In genomic region chr12:59219325-59220225, GRCm38 (mm10) we compare ENCODE assay signal across 8 mouse cellular contexts. TPM values are rescaled to one million over a fixed set of nuclear protein-coding genes. Genes with fewer than 3 reads are reported as not detected.
DNase-seq lines count a peak whose midpoint lies in the region; ATAC-seq lines count a peak whose summit lies in the region.

Gene Fbxo33 (minus strand): TSS chr12:59219725.

- H3K4me1 ChIP-seq in hindbrain, embryonic 11.5 days (replicated peaks; ENCODE audit: control insufficient read depth, insufficient read depth, low read length): no peaks in the 10 kb centered on the region

- H3K9me3 ChIP-seq in hindbrain, embryonic 11.5 days (ENCODE audit: control insufficient read depth, low read length): no peaks in the 10 kb centered on the region

- peak within 1 kb of the TSS; percentile 77 for H3K4me2 ChIP-seq in hindbrain, embryonic 11.5 days (replicated peaks; ENCODE audit: low read depth, low read length)

- no peaks in the 10 kb centered on the region for H3K27me3 ChIP-seq in hindbrain, embryonic 11.5 days (ENCODE audit: control insufficient read depth, insufficient read depth, low read length)

- H3K36me3 ChIP-seq in hindbrain, embryonic 11.5 days (ENCODE audit: control insufficient read depth, insufficient read depth, low read length): no peaks in the 10 kb centered on the region

- H3K4me3 ChIP-seq in hindbrain, embryonic 11.5 days (ENCODE audit: low read depth, low read length): peak within 1 kb of the TSS; percentile 94

- peak within 1 kb of the TSS; percentile 82 for H3K27ac ChIP-seq in hindbrain, embryonic 11.5 days (ENCODE audit: low read depth, low read length)

- peak; percentile 100 for DNase-seq in Muller cell, postnatal 12 days (ENCODE audit: inconsistent ontology term)
- DNase-seq in cerebellum, adult 9-11 months: peak; percentile 98
- DNase-seq in frontal cortex, adult 2 months (ENCODE audit: extremely low spot score in 1 of 2, low spot score in 1 of 2): peak; percentile 92 to 96
- peak; percentile 98 for DNase-seq in hindbrain, embryonic 11.5 days (ENCODE audit: low spot score)
- peak; percentile 97 to 98 for DNase-seq in layer of hippocampus, postnatal 10 days (ENCODE audit: low spot score in 2 of 2)
- DNase-seq in lung, postnatal 10 days: peak; percentile 98
- peak; percentile 96 for DNase-seq in ovary, postnatal 36 days (ENCODE audit: low spot score)
- peak; percentile 96 for DNase-seq in thymus, postnatal 25 days

- peak within 1 kb of the TSS; percentile 81 for H3K9ac ChIP-seq in hindbrain, embryonic 11.5 days (ENCODE audit: low read depth, low read length)

- WGBS in hindbrain, embryonic 11.5 days: under 1% methylated on average over 99 of the region's 109 CpGs

- ATAC-seq in hindbrain, embryonic 11.5 days (ENCODE audit: low FRiP score): peak; percentile 97

RNA-seq across cellular contexts. Expression of gene Fbxo33, which starts in this region (rescaled TPM):
- 30.8 and 32.4 TPM in 2 replicates for polyA plus RNA-seq in frontal cortex, adult 2 months (2012; rRNA removed)
- 8.1 and 10.3 TPM in 2 replicates for polyA plus RNA-seq in hindbrain, embryonic 11.5 days (2014; fragmentation: Nextera tagmentation; extraction: Ambion mirVana)
- 10 to 100 TPM; 19.1 to 20.6 TPM for total RNA-seq in layer of hippocampus, postnatal 10 days (2021)

Comparison
In these comparisons a context has a peak if more than half of its experiments do, and no peak if none do; other contexts are left out.
1. Peak in every context shown above with its lines: DNase-seq, ATAC-seq, H3K4me3 ChIP-seq and H3K27ac ChIP-seq.